Mouse (Mus musculus) midbrain, embryonic 14.5 days (tissue): ENCODE measurements around the gene Xpnpep1. TPM values are rescaled to one million over a fixed set of nuclear protein-coding genes. Genes with fewer than 3 reads are reported as not detected.
A peak's percentile ranks its signal among the peaks of the same experiment; 100 is the strongest.

Experiments used
- ATAC-seq: fragments of 200-750 bp; cut with Nextera tagmentation; 2 replicates; pipeline ENCODE4 v1.8.0; 2017; ENCODE audit warnings: moderate number of reproducible peaks, moderate library complexity; ENCODE audit not compliant: low FRiP score, low TSS enrichment
- DNase-seq: peaks from one replicate; pipeline ENCODE4 v3.0.0-alpha.2; 2015
- H3K27ac ChIP-seq: fragments of 300-500 bp; sonication (generic); replicated peaks from 2 replicates; pipeline ENCODE4 v1.5.1; 2014; ENCODE audit warnings: mild to moderate bottlenecking, low read depth, low read length, moderate library complexity
- H3K27me3 ChIP-seq: fragments of 300-500 bp; sonication (generic); 2 replicates; pipeline ENCODE4 v1.6.1; 2014; ENCODE audit warnings: low read length, control low read depth, mixed read lengths; ENCODE audit not compliant: control insufficient read depth, insufficient read depth
- H3K36me3 ChIP-seq: fragments of 300-500 bp; sonication (generic); 2 replicates; pipeline ENCODE4 v1.6.1; 2014; ENCODE audit warnings: low read length, control low read depth; ENCODE audit not compliant: control insufficient read depth, insufficient read depth
- H3K4me1 ChIP-seq: fragments of 300-500 bp; sonication (generic); 2 replicates; pipeline ENCODE4 v1.6.1; 2014; ENCODE audit warnings: mild to moderate bottlenecking, antibody characterized with exemption, low read length, control low read depth; ENCODE audit not compliant: control insufficient read depth, insufficient read depth
- H3K4me2 ChIP-seq: fragments of 300-500 bp; sonication (generic); 2 replicates; pipeline ENCODE4 v1.6.1; 2014; ENCODE audit warnings: mild to moderate bottlenecking, low read length, moderate library complexity
- H3K4me3 ChIP-seq: fragments of 300-500 bp; sonication (generic); replicated peaks from 2 replicates; pipeline ENCODE4 v1.5.1; 2014; ENCODE audit warnings: low read depth, low read length
- H3K9ac ChIP-seq: fragments of 300-500 bp; sonication (generic); replicated peaks from 2 replicates; pipeline ENCODE4 v1.6.1; 2014; ENCODE audit warnings: mild to moderate bottlenecking, low read length, moderate library complexity
- H3K9me3 ChIP-seq: fragments of 300-500 bp; sonication (generic); 2 replicates; pipeline ENCODE4 v1.6.1; 2016; ENCODE audit warnings: low read length, control low read depth, mixed read lengths; ENCODE audit not compliant: control insufficient read depth
- WGBS: fragments of 180-500 bp; shearing (Covaris S2); extraction: QIAGEN DNeasy Blood & Tissue Kit; methylation state at CpG from one replicate; pipeline ENCODE4 v1.1.7; 2014; 5-methylcytosine and 5-hydroxymethylcytosine counted together
- polyA plus RNA-seq: library from polyadenylated mRNA; unstranded; fragments of >200 nt; fragmentation: Nextera tagmentation; extraction: Ambion mirVana; gene quantifications from 2 replicates; pipeline ENCODE4 v1.2.1, GENCODE M21; 2014

Xpnpep1 gene
- polyA plus RNA-seq = 135 and 136 TPM in 2 replicates

DNA sequence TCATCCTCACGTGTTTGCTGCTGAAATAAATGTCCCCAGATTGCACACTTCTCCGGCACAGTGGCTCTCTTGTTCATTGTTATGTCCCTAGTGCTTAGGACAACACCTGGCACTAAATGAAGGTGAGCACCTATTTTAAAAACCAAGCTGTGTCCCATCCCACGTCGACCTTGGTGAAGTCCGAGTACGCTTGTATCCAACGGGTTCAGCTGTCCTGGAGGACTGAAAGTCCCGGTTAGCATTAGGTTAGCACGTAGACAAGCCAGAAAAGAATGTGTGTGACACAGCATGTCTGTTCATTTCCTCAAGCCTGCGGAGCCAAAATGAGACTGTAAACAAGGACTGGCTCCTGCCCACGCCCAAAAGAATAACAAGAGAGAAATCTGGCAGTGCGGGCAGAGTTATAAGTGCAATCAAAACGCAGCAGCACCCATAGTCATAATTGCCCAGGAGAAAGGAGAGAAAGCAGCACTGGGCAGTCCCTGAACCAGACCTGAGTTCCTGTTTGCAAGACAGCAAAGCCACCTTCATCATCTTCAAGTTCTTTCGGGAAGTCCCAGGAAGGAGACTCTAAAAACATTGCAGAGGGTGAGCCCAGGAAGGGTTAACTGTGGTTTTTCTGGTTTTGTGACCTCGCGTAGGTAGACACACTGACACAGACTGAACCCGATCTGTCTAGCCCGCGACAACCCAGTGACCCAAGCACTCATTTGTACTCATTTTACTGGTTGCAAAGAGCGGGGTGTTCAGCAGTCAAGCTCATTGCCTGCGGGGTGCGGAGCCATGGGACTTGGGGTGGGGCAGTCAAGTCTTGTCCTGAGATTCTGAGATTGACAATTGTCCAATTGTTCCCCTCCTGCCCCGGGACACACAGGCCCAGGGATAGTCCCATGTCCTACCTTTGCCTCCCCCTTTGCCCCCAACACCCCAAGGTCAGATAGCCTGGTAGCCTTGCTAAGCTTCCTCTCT, at the start of gene Xpnpep1:
Xpnpep1 (minus strand) TSS at position 51 of the 969 bp plus-strand sequence.
- Histone ChIP-seq H3K4me3 (peak within 1 kb of the TSS; percentile 94), H3K27me3 (no peaks in the 10 kb centered on the region), H3K4me1 (peaks cover 14% of the 10 kb centered on the region), H3K36me3 (no peaks in the 10 kb centered on the region), H3K9me3 (no peaks in the 10 kb centered on the region), H3K9ac (peak within 1 kb of the TSS; percentile 98; the same call in 1 of the 2 replicates), H3K4me2 (peak within 1 kb of the TSS; percentile 82), H3K27ac (peak within 1 kb of the TSS; percentile 87)
- 89% methylated on average over 23 of the region's 23 CpGs for WGBS
- DNase-seq = no peak
- ATAC-seq = no peak

- ATAC-seq = no peak
Measured at GRCm38 (mm10) chr19:53087268-53088143, 47.5 kb upstream of the Xpnpep1 start.

GRCm38 (mm10) chr19:53086861-53087260, 46.8 kb upstream of the Xpnpep1 start:
- no peak overlapping the region for H3K27ac ChIP-seq
- ATAC-seq (no peak), DNase-seq (no peak)
- H3K4me3 ChIP-seq = no peak overlapping the region
- no peaks in the 10 kb centered on the region for H3K27me3 ChIP-seq
- no peaks in the 10 kb centered on the region for H3K36me3 ChIP-seq
- H3K4me2 ChIP-seq = peak overlapping the region; percentile 9; the same call in 1 of the 2 replicates
- 68% methylated on average over 12 of the region's 12 CpGs for WGBS
- no peaks in the 10 kb centered on the region for H3K9me3 ChIP-seq
- H3K4me1 ChIP-seq = 0 out of 2 replicates have a peak, but pooled peaks cover 6% of the 10 kb centered on the region
- H3K9ac ChIP-seq = no peak overlapping the region

More at GRCm38 (mm10) chr19:53087268-53088143, 47.5 kb upstream of the Xpnpep1 start:
- H3K4me3 ChIP-seq = no peak overlapping the region
- no peaks in the 10 kb centered on the region for H3K9me3 ChIP-seq
- peak overlapping the region; percentile 9; the same call in 1 of the 2 replicates for H3K4me2 ChIP-seq
- H3K27me3 ChIP-seq = no peaks in the 10 kb centered on the region
- no peak overlapping the region; the same call in 1 of the 2 replicates for H3K27ac ChIP-seq
- peak; percentile 36 for DNase-seq
- no peak overlapping the region for H3K9ac ChIP-seq
- H3K36me3 ChIP-seq = no peaks in the 10 kb centered on the region
- H3K4me1 ChIP-seq = 0 out of 2 replicates have a peak, but pooled peaks cover 6% of the 10 kb centered on the region
- WGBS = 40% methylated on average over 25 of the region's 25 CpGs

DNA sequence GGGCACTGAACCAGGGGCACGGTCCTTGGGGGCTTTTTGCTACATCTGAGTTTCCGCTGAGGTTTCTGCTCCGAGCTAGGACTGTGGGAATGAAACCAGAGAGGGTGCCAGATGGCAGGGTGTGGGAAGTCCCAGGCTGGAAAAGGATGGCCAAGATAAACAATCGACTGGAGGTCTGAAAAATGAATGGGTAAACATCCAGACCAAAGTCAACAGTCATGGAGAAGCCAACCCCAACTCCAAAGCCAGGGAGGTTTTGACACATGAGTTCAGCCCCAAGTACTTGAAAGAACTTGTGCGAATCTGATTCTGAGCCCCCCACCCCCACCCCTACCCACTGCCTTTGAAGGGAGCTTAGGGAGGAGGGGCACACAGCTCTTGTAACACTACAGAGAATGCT, 44.7 kb upstream of the Xpnpep1 start:
- no peaks in the 10 kb centered on the region for H3K36me3 ChIP-seq
- no peak overlapping the region for H3K4me2 ChIP-seq
- H3K4me1 ChIP-seq = 0 out of 2 replicates have a peak, but pooled peaks cover 6% of the 10 kb centered on the region
- 71% methylated on average over 5 of the region's 5 CpGs for WGBS
- no peak overlapping the region for H3K4me3 ChIP-seq
- no peaks in the 10 kb centered on the region for H3K9me3 ChIP-seq
- H3K27ac ChIP-seq = no peak overlapping the region
- H3K9ac ChIP-seq = no peak overlapping the region
- no peak for ATAC-seq
- no peaks in the 10 kb centered on the region for H3K27me3 ChIP-seq
- DNase-seq = no peak

DNA sequence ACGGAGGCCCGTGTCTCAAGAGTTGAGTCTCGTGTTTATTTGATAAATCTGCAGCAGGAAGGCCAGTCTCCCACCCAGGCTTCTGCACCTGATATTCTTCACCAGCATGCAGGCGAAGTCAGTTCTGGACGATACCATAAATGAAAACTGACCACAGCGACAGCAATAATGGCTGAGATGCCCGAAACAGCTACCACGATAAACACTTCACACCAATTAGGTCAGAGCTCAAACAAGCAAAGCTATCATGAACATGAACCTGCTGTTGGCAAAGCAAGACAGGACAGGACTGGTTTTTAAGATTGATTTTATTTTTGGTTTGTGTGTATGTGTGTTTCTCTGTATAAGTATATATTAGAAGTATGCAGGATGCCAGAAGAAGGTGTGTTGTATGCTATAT, 42.8 kb upstream of the Xpnpep1 start:
- DNase-seq (no peak), ATAC-seq (no peak)
- Histone ChIP-seq H3K27me3 (no peaks in the 10 kb centered on the region), H3K4me1 (0 out of 2 replicates have a peak, but pooled peaks cover 6% of the 10 kb centered on the region), H3K4me2 (no peak overlapping the region), H3K9ac (no peak overlapping the region), H3K36me3 (no peaks in the 10 kb centered on the region), H3K4me3 (no peak overlapping the region), H3K27ac (no peak overlapping the region), H3K9me3 (no peaks in the 10 kb centered on the region)
- 96% methylated on average over 8 of the region's 8 CpGs for WGBS

GRCm38 (mm10) chr19:53081339-53081738, 41.3 kb upstream of the Xpnpep1 start:
- H3K4me1 ChIP-seq = no peaks in the 10 kb centered on the region
- no peaks in the 10 kb centered on the region for H3K27me3 ChIP-seq
- H3K4me3 ChIP-seq = no peak overlapping the region
- DNase-seq (no peak), ATAC-seq (no peak)
- WGBS = 80% methylated on average over 3 of the region's 3 CpGs
- H3K9ac ChIP-seq = no peak overlapping the region
- no peaks in the 10 kb centered on the region for H3K9me3 ChIP-seq
- no peaks in the 10 kb centered on the region for H3K36me3 ChIP-seq
- no peak overlapping the region for H3K4me2 ChIP-seq
- H3K27ac ChIP-seq = no peak overlapping the region

DNA sequence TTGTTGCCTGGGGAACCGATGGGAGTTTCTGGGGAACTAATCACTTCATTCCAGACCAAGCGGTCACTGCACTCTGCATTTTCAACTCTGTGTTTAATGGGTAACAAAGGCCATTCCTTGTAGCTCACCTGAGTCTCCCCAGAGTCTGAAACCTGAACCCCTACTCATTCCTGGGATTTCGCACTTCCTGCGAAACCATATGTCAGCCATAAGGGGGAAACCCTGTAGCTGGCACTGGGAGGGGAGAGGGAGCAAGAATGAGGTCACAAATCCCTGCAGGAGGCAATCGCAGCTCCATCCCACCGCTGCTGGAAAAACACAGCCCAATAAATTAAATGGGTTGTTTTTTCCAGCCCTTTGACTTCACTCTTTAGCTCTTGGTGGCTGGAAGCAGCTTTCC, 40.9 kb upstream of the Xpnpep1 start:
- no peaks in the 10 kb centered on the region for H3K9me3 ChIP-seq
- no peak overlapping the region for H3K4me3 ChIP-seq
- no peaks in the 10 kb centered on the region for H3K4me1 ChIP-seq
- H3K27me3 ChIP-seq = no peaks in the 10 kb centered on the region
- H3K9ac ChIP-seq = no peak overlapping the region
- no peak overlapping the region for H3K27ac ChIP-seq
- no peak for ATAC-seq
- H3K36me3 ChIP-seq = no peaks in the 10 kb centered on the region
- no peak overlapping the region for H3K4me2 ChIP-seq
- no peak for DNase-seq
- 51% methylated on average over 6 of the region's 6 CpGs for WGBS

GRCm38 (mm10) chr19:53080487-53080886, 40.5 kb upstream of the Xpnpep1 start:
- 83% methylated on average over 3 of the region's 3 CpGs for WGBS
- Histone ChIP-seq H3K4me1 (no peaks in the 10 kb centered on the region), H3K27ac (no peak overlapping the region), H3K4me3 (no peak overlapping the region), H3K27me3 (no peaks in the 10 kb centered on the region), H3K9me3 (no peaks in the 10 kb centered on the region), H3K4me2 (no peak overlapping the region), H3K36me3 (no peaks in the 10 kb centered on the region), H3K9ac (no peak overlapping the region)
- no peak for DNase-seq
- ATAC-seq = no peak
